Mouse (Mus musculus): ENCODE measurements at regions not wholly inside any gene's neighbourhood (a gene's known extent, or its start where the extent isn't known, plus 50 kb on each side); places are given as distances from the start of the nearest gene placed in this dataset.

- TF ChIP-seq POLR2A (IDR thresholded peaks at IDR 0.05; ENCODE audit: low read depth, low read length) (no peak), CTCF (conservative IDR thresholded peaks at IDR 0.05 in 1 of 2, IDR thresholded peaks at IDR 0.05 in 1 of 2; ENCODE audit: low read depth in 2 of 2, low read length in 2 of 2) (no peak), EP300 (IDR thresholded peaks at IDR 0.05; ENCODE audit: low read length) (no peak), JUN (IDR thresholded peaks at IDR 0.05; ENCODE audit: insufficient read depth, low read depth, low read length) (no peak)
Measured at GRCm38 (mm10) chr4:64812812-64813211, 311.2 kb upstream of the Pappa start.
